Mouse (Mus musculus) liver, adult 2 months (tissue): ENCODE measurements at regions not wholly inside any gene's neighbourhood (a gene's known extent, or its start where the extent isn't known, plus 50 kb on each side); places are given as distances from the start of the nearest gene placed in this dataset.
"Not testable (repeated sequence)": the region's sequence is repeated elsewhere in the genome, so short reads cannot be mapped to it uniquely, and the experiment has no call there.

ENCODE experiments used
- CTCF ChIP-seq: fragments of 200-500 bp; IDR thresholded peaks from 2 replicates; pipeline ENCODE4 v1.5.1; 2011; ENCODE audit warnings: low read depth, low read length, control low read depth
- POLR2A ChIP-seq: fragments of 200-500 bp; IDR thresholded peaks from 2 replicates; pipeline ENCODE4 v1.6.1; 2011; ENCODE audit warnings: low read length, control low read depth; ENCODE audit not compliant: insufficient read depth; ENCODE audit errors: extremely low read depth

GRCm38 (mm10) chr10:86636953-86637376, 68.3 kb downstream of the Hsp90b1 start:
- peak; percentile 84 for TF ChIP-seq CTCF
- not testable (repeated sequence) for TF ChIP-seq POLR2A
